Mouse (Mus musculus): ENCODE results near the gene Raver1.

Raver1 gene

GRCm38 (mm10) chr9:21091707-21092320 is at the start of gene Raver1, which contains the start of gene Gm38431:
Gene Raver1, minus strand, starts transcription at chr9:21092008.
Gene Gm38431, minus strand, starts transcription at chr9:21091997.
- DNase-seq (ENCODE audit: low spot score in 2 of 2) = peak; percentile 96 to 98

- no peak for DNase-seq (ENCODE audit: low spot score in 2 of 2)
Observed at GRCm38 (mm10) chr9:21138386-21138785, 46.6 kb upstream of the Raver1 start.

GRCm38 (mm10) chr9:21137229-21137628 is 45.4 kb upstream of the Raver1 start:
- DNase-seq (ENCODE audit: low spot score in 2 of 2) = peak in 1 of 2 experiments; percentile 63

GRCm38 (mm10) chr9:21136401-21136800 is 44.6 kb upstream of the Raver1 start:
- no peak for DNase-seq (ENCODE audit: low spot score in 2 of 2)

GRCm38 (mm10) chr9:21135941-21136381 is 44.2 kb upstream of the Raver1 start:
- no peak for DNase-seq (ENCODE audit: low spot score in 2 of 2)

GRCm38 (mm10) chr9:21135329-21135890 is 43.6 kb upstream of the Raver1 start:
- DNase-seq (ENCODE audit: low spot score in 2 of 2) = no peak

- DNase-seq (ENCODE audit: low spot score in 2 of 2) = no peak
Observed at GRCm38 (mm10) chr9:21134595-21135328, 43.0 kb upstream of the Raver1 start.

- DNase-seq (ENCODE audit: low spot score in 2 of 2) = no peak
Observed at GRCm38 (mm10) chr9:21133064-21133707, 41.4 kb upstream of the Raver1 start.

GRCm38 (mm10) chr9:21132102-21132775 is 40.4 kb upstream of the Raver1 start:
- DNase-seq (ENCODE audit: low spot score in 2 of 2) = no peak

- DNase-seq (ENCODE audit: low spot score in 2 of 2) = peak; percentile 94 to 97
Observed at GRCm38 (mm10) chr9:21131059-21131956, 39.5 kb upstream of the Raver1 start, which contains the start of gene Tyk2. Gene Tyk2, minus strand, starts transcription at chr9:21131243.

GRCm38 (mm10) chr9:21126259-21126627 is 34.4 kb upstream of the Raver1 start:
- no peak for DNase-seq (ENCODE audit: low spot score in 2 of 2)

- no peak for DNase-seq (ENCODE audit: low spot score in 2 of 2)
Observed at GRCm38 (mm10) chr9:21125502-21126258, 33.9 kb upstream of the Raver1 start.

GRCm38 (mm10) chr9:21124837-21125236 is 33.0 kb upstream of the Raver1 start:
- no peak for DNase-seq (ENCODE audit: low spot score in 2 of 2)

GRCm38 (mm10) chr9:21121483-21121882 is 29.7 kb upstream of the Raver1 start:
- DNase-seq (ENCODE audit: low spot score in 2 of 2) = no peak

GRCm38 (mm10) chr9:21117073-21117472 is 25.3 kb upstream of the Raver1 start:
- DNase-seq (ENCODE audit: low spot score in 2 of 2) = no peak

GRCm38 (mm10) chr9:21115105-21115504 is 23.3 kb upstream of the Raver1 start:
- no peak for DNase-seq (ENCODE audit: low spot score in 2 of 2)

- DNase-seq (ENCODE audit: low spot score in 2 of 2) = no peak
Observed at GRCm38 (mm10) chr9:21114190-21114589, 22.4 kb upstream of the Raver1 start.

- DNase-seq (ENCODE audit: low spot score in 2 of 2) = no peak
Observed at GRCm38 (mm10) chr9:21113751-21114150, 21.9 kb upstream of the Raver1 start.

GRCm38 (mm10) chr9:21107607-21108237 is 15.9 kb upstream of the Raver1 start:
- DNase-seq (ENCODE audit: low spot score in 2 of 2) = no peak

Measured in left cerebral cortex, adult 9 months (tissue).